Mouse (Mus musculus) liver, embryonic 11.5 days (tissue): ENCODE measurements at regions not wholly inside any gene's neighbourhood (a gene's known extent, or its start where the extent isn't known, plus 50 kb on each side); places are given as distances from the start of the nearest gene placed in this dataset.

Experiments used
- ATAC-seq: fragments of 200-750 bp; cut with Nextera tagmentation; replicated peaks from 2 replicates; pipeline ENCODE4 v1.8.0; 2017; ENCODE audit warnings: moderate number of reproducible peaks, mild to moderate bottlenecking, moderate TSS enrichment, moderate library complexity; ENCODE audit not compliant: low FRiP score
- DNase-seq: peaks from one replicate; pipeline ENCODE4 v3.0.0-alpha.2; 2017; ENCODE audit warnings: low spot score
- H3K27ac ChIP-seq: fragments of 300-500 bp; sonication (generic); 2 replicates; pipeline ENCODE4 v1.5.1; 2014; ENCODE audit warnings: mild to moderate bottlenecking, low read depth, low read length, control low read depth
- H3K27me3 ChIP-seq: fragments of 300-500 bp; sonication (generic); replicated peaks from 2 replicates; pipeline ENCODE4 v1.6.1; 2014; ENCODE audit warnings: low read length, mixed read lengths; ENCODE audit not compliant: control insufficient read depth, insufficient read depth
- H3K36me3 ChIP-seq: fragments of 300-500 bp; sonication (generic); 2 replicates; pipeline ENCODE4 v1.6.1; 2014; ENCODE audit warnings: mild to moderate bottlenecking, low read length, moderate library complexity, mixed read lengths; ENCODE audit not compliant: control insufficient read depth, insufficient read depth
- H3K4me1 ChIP-seq: fragments of 300-500 bp; sonication (generic); replicated peaks from 2 replicates; pipeline ENCODE4 v1.6.1; 2014; ENCODE audit warnings: low read length, mixed read lengths; ENCODE audit not compliant: control insufficient read depth, insufficient read depth
- H3K4me2 ChIP-seq: fragments of 300-500 bp; sonication (generic); 2 replicates; pipeline ENCODE4 v1.6.1; 2014; ENCODE audit warnings: mild to moderate bottlenecking, control low read depth, moderate library complexity
- H3K4me3 ChIP-seq: fragments of 300-500 bp; sonication (generic); 2 replicates; pipeline ENCODE4 v1.5.1; 2014; ENCODE audit warnings: low read depth, low read length, control low read depth
- H3K9ac ChIP-seq: fragments of 300-500 bp; sonication (generic); 2 replicates; pipeline ENCODE4 v1.6.1; 2014; ENCODE audit warnings: low read depth, low read length, control low read depth
- H3K9me3 ChIP-seq: fragments of 300-500 bp; sonication (generic); 2 replicates; pipeline ENCODE4 v1.6.1; 2016; ENCODE audit warnings: low read length, inconsistent platforms, mixed read lengths; ENCODE audit not compliant: control insufficient read depth
- WGBS: fragments of 180-500 bp; shearing (Covaris S2); extraction: QIAGEN DNeasy Blood & Tissue Kit; methylation state at CpG from one replicate; pipeline ENCODE4 v1.1.7; 2014; 5-methylcytosine and 5-hydroxymethylcytosine counted together

GRCm38 (mm10) chr1:130309746-130310145, 113.1 kb downstream of the Cd55b start:
- no peaks in the 10 kb centered on the region for H3K27me3 ChIP-seq
- no peak overlapping the region for H3K27ac ChIP-seq
- H3K4me1 ChIP-seq = no peaks in the 10 kb centered on the region
- no peak overlapping the region for H3K9ac ChIP-seq
- no peaks in the 10 kb centered on the region for H3K9me3 ChIP-seq
- 62% methylated on average over 2 of the region's 2 CpGs for WGBS
- DNase-seq = no peak
- H3K36me3 ChIP-seq = no peaks in the 10 kb centered on the region
- no peak overlapping the region for H3K4me3 ChIP-seq
- ATAC-seq = no peak
- H3K4me2 ChIP-seq = no peak overlapping the region

GRCm38 (mm10) chr1:130301828-130302386, 120.9 kb downstream of the Cd55b start:
- peaks cover 16% of the 10 kb centered on the region for H3K4me1 ChIP-seq
- no peak overlapping the region for H3K27ac ChIP-seq
- H3K27me3 ChIP-seq = no peaks in the 10 kb centered on the region
- H3K9me3 ChIP-seq = no peaks in the 10 kb centered on the region
- no peak overlapping the region for H3K4me2 ChIP-seq
- H3K4me3 ChIP-seq = no peak overlapping the region
- no peak overlapping the region for H3K9ac ChIP-seq
- no peaks in the 10 kb centered on the region for H3K36me3 ChIP-seq
- ATAC-seq (no peak), DNase-seq (no peak)
- 74% methylated on average over 11 of the region's 11 CpGs for WGBS

DNA sequence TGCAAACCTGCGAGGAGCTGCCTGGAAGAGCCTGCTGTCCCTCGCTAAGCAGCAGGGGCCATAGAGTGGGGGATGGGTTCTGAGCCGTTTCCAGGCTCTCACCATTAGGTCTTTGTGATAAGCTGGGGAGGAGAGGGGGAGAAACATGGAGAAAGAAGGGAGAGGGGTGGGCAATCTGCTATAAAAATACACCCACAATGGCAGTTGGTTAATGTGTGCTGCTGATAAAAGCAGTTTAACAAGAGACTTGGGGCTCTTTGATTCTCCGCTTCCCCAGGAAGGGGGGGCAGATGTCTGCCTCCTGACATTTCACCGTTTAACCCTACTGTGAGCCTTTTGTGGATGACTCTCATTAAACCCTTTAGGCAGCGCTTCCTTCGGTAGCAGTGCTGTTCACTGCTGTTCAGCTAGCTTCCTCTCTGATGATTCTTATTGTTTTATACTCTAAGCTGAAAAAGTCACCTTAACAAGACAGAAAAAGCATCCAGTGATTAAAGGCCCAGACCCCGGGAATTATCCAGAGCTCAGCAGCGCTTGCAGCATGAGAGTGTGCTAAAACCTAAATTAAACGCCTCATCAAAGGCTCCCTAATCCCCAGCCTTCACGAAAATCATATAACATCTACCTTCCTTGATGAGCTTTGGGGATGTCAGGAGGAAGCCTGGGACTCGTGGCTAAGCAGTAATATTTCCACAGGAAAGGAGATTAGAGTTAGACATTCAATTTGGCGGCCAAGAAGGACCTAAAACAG, 122.6 kb downstream of the Cd55b start:
- Histone ChIP-seq H3K27ac (peak overlapping the region; percentile 64), H3K4me1 (peaks cover 16% of the 10 kb centered on the region), H3K4me2 (peak overlapping the region; percentile 62), H3K4me3 (peak overlapping the region; percentile 13), H3K36me3 (no peaks in the 10 kb centered on the region), H3K9me3 (no peaks in the 10 kb centered on the region), H3K9ac (no peak overlapping the region), H3K27me3 (no peaks in the 10 kb centered on the region)
- DNase-seq = peak; percentile 65
- WGBS = 8% methylated on average over 13 of the region's 13 CpGs
- peak; percentile 86 for ATAC-seq

DNA sequence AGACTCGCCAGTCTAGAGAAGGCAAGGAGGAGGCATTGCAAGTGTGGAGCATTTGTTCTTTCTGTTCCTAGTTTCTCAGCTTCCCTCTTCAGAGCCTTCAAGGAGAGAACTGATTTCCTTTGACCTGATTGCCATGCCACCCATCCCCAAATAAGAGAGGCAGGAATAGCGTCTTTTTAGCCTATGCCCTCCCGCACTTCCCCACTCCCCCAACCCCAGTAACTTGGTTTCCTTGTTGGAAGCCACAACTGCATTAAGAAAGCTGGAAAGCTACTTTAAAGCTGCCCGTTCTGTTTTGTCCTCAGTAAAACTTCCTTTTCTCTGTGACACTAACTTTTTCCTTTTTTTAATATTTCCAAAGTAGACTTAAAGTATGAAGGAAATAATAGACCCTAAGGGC, 123.2 kb downstream of the Cd55b start:
- Histone ChIP-seq H3K4me2 (peak overlapping the region; percentile 62), H3K36me3 (no peaks in the 10 kb centered on the region)
- WGBS = 10% methylated on average over 4 of the region's 4 CpGs

DNA sequence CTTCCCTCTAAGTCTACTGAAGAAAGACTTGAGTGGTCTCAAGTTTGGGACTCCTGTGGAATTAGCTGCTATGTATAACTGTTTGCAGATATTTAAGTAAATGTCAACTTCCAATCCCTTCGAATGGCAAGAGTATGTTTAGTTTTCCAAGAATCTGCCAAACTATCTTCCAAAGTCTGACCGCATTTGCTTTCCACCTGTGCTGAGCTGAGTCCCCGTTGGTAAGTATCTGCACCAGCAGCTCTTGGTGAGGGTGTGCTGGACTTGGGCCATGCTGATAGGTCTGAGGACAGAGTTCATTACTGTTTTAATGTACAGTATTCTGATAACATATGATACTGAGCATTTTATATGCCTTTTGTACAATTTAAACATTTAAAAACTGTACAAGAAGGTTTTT, 123.7 kb downstream of the Cd55b start:
- no peaks in the 10 kb centered on the region for H3K27me3 ChIP-seq
- H3K4me3 ChIP-seq = no peak overlapping the region
- H3K4me1 ChIP-seq = peaks cover 16% of the 10 kb centered on the region
- H3K9ac ChIP-seq = no peak overlapping the region
- no peaks in the 10 kb centered on the region for H3K9me3 ChIP-seq
- 29% methylated on average over 3 of the region's 3 CpGs for WGBS
- peak overlapping the region; percentile 13; the same call in 1 of the 2 replicates for H3K27ac ChIP-seq
- H3K4me2 ChIP-seq = no peak overlapping the region
- DNase-seq = no peak
- peak; percentile 78 for ATAC-seq
- no peaks in the 10 kb centered on the region for H3K36me3 ChIP-seq

More for the DNA sequence above, 123.2 kb downstream of the Cd55b start:
- ATAC-seq (no peak; the same call in 1 of the 2 replicates), DNase-seq (no peak)
- H3K9ac ChIP-seq = peak overlapping the region; percentile 31; the same call in 1 of the 2 replicates
- no peaks in the 10 kb centered on the region for H3K27me3 ChIP-seq
- peak overlapping the region; percentile 13 for H3K4me3 ChIP-seq
- H3K9me3 ChIP-seq = no peaks in the 10 kb centered on the region
- peaks cover 16% of the 10 kb centered on the region for H3K4me1 ChIP-seq
- H3K27ac ChIP-seq = peak overlapping the region; percentile 64

DNA sequence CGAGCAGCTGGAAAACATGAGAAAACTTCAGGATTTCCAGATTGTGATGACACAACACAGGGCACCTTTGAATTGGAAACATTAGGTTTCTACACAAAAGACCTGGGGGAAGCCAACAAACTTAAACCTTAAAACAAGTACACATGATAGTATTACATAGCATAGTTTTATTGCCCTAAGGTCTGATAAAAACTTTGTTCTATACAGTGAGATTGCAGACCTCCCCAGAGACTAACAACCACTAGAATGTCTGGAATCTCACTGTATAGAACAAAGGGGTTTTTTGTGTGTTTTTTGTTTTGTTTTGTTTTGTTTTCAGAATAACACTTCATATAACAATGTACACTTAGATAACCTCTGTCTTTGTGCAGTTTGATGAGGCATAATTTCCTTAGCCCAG, 124.2 kb downstream of the Cd55b start:
- H3K36me3 ChIP-seq = no peaks in the 10 kb centered on the region

GRCm38 (mm10) chr1:130297471-130297870, 125.3 kb downstream of the Cd55b start:
- Histone ChIP-seq H3K4me2 (no peak overlapping the region), H3K27ac (no peak overlapping the region), H3K4me3 (no peak overlapping the region), H3K4me1 (peaks cover 16% of the 10 kb centered on the region), H3K9ac (no peak overlapping the region), H3K36me3 (no peaks in the 10 kb centered on the region), H3K9me3 (no peaks in the 10 kb centered on the region), H3K27me3 (no peaks in the 10 kb centered on the region)
- 69% methylated on average over 2 of the region's 2 CpGs for WGBS
- no peak for DNase-seq
- no peak for ATAC-seq

More for the DNA sequence above, 124.2 kb downstream of the Cd55b start:
- DNase-seq (no peak), ATAC-seq (no peak)
- H3K4me1 ChIP-seq = peaks cover 16% of the 10 kb centered on the region
- H3K9ac ChIP-seq = no peak overlapping the region
- no peak overlapping the region for H3K4me2 ChIP-seq
- no peaks in the 10 kb centered on the region for H3K27me3 ChIP-seq
- no peak overlapping the region for H3K4me3 ChIP-seq
- 79% methylated on average over 1 of the region's 1 CpGs for WGBS
- peak overlapping the region; percentile 13; the same call in 1 of the 2 replicates for H3K27ac ChIP-seq
- no peaks in the 10 kb centered on the region for H3K9me3 ChIP-seq

- WGBS = 84% methylated on average over 6 of the region's 6 CpGs
- Histone ChIP-seq H3K4me2 (no peak overlapping the region), H3K9ac (no peak overlapping the region), H3K4me3 (no peak overlapping the region), H3K36me3 (no peaks in the 10 kb centered on the region), H3K4me1 (peaks cover 5% of the 10 kb centered on the region), H3K9me3 (no peaks in the 10 kb centered on the region), H3K27ac (no peak overlapping the region), H3K27me3 (no peaks in the 10 kb centered on the region)
- ATAC-seq = no peak
- DNase-seq = no peak
These were observed 136.9 kb downstream of the Cd55b start for GRCm38 (mm10) chr1:130285882-130286281.

DNA sequence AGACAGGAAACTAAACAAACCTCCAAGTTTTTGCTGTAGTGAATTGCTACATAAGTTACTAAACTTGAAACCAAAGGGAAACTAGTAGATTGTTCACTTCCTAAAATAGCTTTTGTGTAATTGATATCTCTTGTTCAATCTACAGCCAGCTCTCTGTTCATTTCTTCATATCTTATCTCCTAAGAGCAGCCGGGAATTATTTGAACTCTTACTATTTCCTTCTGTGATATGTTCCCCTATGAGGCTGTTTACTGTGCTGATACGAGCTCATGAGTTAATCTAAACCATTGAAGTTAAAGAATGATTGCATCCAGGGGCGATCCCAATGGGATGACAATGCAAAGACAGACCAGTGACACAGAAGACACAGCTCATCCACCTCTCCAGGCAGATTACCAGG, 140.7 kb downstream of the Cd55b start:
- Histone ChIP-seq H3K36me3 (no peaks in the 10 kb centered on the region), H3K4me3 (no peak overlapping the region), H3K9ac (no peak overlapping the region), H3K9me3 (no peaks in the 10 kb centered on the region), H3K4me2 (peak overlapping the region; percentile 37), H3K4me1 (peaks cover 10% of the 10 kb centered on the region), H3K27me3 (no peaks in the 10 kb centered on the region), H3K27ac (no peak overlapping the region)
- DNase-seq (no peak), ATAC-seq (peak; percentile 77)
- WGBS = 37% methylated on average over 3 of the region's 3 CpGs
